Mouse (Mus musculus) stomach, postnatal 0 days (tissue): Measurements from ENCODE around the gene Lrch4.

Experiments
- CTCF ChIP-seq: IDR thresholded peaks from 2 replicates; pipeline ENCODE4 v1.5.1; 2016; ENCODE audit warnings: antibody characterized with exemption, low read depth, mild to moderate bottlenecking, moderate library complexity
- EP300 ChIP-seq: optimal IDR thresholded peaks from 2 replicates; pipeline ENCODE3; 2016; ENCODE audit warnings: antibody characterized with exemption

- TF ChIP-seq CTCF, result no peak
- TF ChIP-seq EP300, result no peak
Observed at GRCm38 (mm10) chr5:137610548-137611244, 18.2 kb upstream of the Lrch4 start.
